ENCODE assay signal across 20 mouse cellular contexts in the genomic region with DNA sequence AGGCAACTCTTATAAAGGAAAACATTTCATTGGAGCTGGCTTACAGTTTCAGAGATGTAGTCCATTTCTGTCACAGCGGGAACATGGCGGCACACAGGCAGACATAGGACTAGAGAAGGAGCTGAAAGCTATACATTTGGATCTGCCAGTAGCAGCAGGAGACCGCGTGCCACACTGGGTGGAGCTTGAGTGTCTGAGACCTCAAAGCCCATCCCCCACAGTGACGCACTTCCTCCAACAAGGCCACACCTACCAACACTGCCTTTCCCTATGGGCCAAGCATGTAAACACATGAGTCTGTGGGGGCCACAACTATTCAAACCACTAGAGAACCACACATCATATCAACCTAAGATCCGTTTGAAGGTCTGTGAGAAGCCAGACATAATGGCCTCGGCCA. TPM values are rescaled to one million over a fixed set of nuclear protein-coding genes. Genes with fewer than 3 reads are reported as not detected.
DNase-seq lines count a peak whose midpoint lies in the region; TF ChIP-seq lines count a peak whose summit lies in the region.
"Had no signal": no experiment of that assay in that cellular context is flagged by ENCODE, and none has a peak within 500 bp of the region (broad histone marks: within the 10 kb centered on the region; RNA-seq: fewer than 3 reads in every experiment).

No protein-coding gene starts in this region.

- H3K4me1 ChIP-seq in ES-Bruce4 (ENCODE audit: control insufficient read depth, insufficient read depth, low read length): peaks cover 2% of the 10 kb centered on the region
- H3K4me1 ChIP-seq: forebrain, embryonic 10.5 days; forebrain, embryonic 13.5 days; intestine, embryonic 15.5 days had no signal

- DNase-seq in heart, adult 11 months: peak; percentile 66
- no peak for DNase-seq in heart, adult 18-20 months
- DNase-seq in NIH3T3 (ENCODE audit: low read depth): peak; percentile 1
- peak; percentile 53 for DNase-seq in ZHBTc4 (ENCODE audit: low read depth, low spot score)
- no peak for DNase-seq in spleen, postnatal 14 days (ENCODE audit: low spot score in 2 of 2)
- DNase-seq in adrenal gland, postnatal 14 days: no peak
- no peak for DNase-seq in gastrocnemius, postnatal 4 days (ENCODE audit: low spot score in 2 of 2)
- DNase-seq: adrenal gland, adult 2 months; adrenal gland, postnatal 25 days; cerebellum, adult 11-12 months; cerebellum, adult 8-10 months; cerebellum, postnatal 14 days; gastrocnemius, postnatal 14 days; kidney, adult 11 months had no signal

- H3K9me3 ChIP-seq in ES-Bruce4 (replicated peaks; ENCODE audit: control insufficient read depth, insufficient read depth, low read length, poor library complexity, severe bottlenecking): peaks cover 9% of the 10 kb centered on the region
- H3K9me3 ChIP-seq: forebrain, embryonic 10.5 days; forebrain, embryonic 13.5 days; hindbrain, embryonic 13.5 days; intestine, embryonic 15.5 days had no signal

- H3K36me3 ChIP-seq in ES-Bruce4 (ENCODE audit: control insufficient read depth, insufficient read depth, low read length, poor library complexity, severe bottlenecking): no peaks in the 10 kb centered on the region
- H3K36me3 ChIP-seq: forebrain, embryonic 10.5 days; hindbrain, embryonic 13.5 days; intestine, embryonic 15.5 days had no signal

- no peak for TF ChIP-seq CTCF in ES-Bruce4 (IDR thresholded peaks at IDR 0.05; ENCODE audit: low read depth, low read length)

- peak overlapping the region; percentile 40 for H3K4me3 ChIP-seq in ES-Bruce4 (ENCODE audit: low read depth, low read length)
- H3K4me3 ChIP-seq: forebrain, embryonic 10.5 days; forebrain, embryonic 13.5 days; hindbrain, embryonic 13.5 days; intestine, embryonic 15.5 days had no signal

- H3K27ac ChIP-seq in ES-Bruce4 (ENCODE audit: insufficient read depth, low read length): no peak overlapping the region
- H3K27ac ChIP-seq: forebrain, embryonic 10.5 days; forebrain, embryonic 13.5 days; hindbrain, embryonic 13.5 days; intestine, embryonic 15.5 days had no signal

- H3K27me3 ChIP-seq in ES-Bruce4 (ENCODE audit: control insufficient read depth, insufficient read depth, low read length, poor library complexity, severe bottlenecking): no peaks in the 10 kb centered on the region
- H3K27me3 ChIP-seq: hindbrain, embryonic 13.5 days; intestine, embryonic 15.5 days; Patski had no signal

- TF ChIP-seq POLR2A in ES-Bruce4 (IDR thresholded peaks at IDR 0.05; ENCODE audit: insufficient read depth, low read length): no peak

- 0 out of 2 replicates have a peak, but pooled peaks have one; percentile 10 for TF ChIP-seq EP300 in ES-Bruce4 (IDR thresholded peaks at IDR 0.05; ENCODE audit: insufficient read depth, low read depth, low read length)

- no peak overlapping the region for H3K9ac ChIP-seq in ES-Bruce4 (ENCODE audit: low read depth, poor library complexity, severe bottlenecking)
- H3K9ac ChIP-seq: forebrain, embryonic 13.5 days; hindbrain, embryonic 13.5 days; intestine, embryonic 15.5 days had no signal

RNA-seq across cellular contexts. Expression of a gene that starts 19.7 kb away (rescaled TPM):
- 10 to 100 TPM in 1 of 2 experiments, 1 to 10 TPM in 1; 9.3 to 10.8 TPM for total RNA-seq in heart, adult 18-20 months (2021)
- polyA plus RNA-seq in ES-Bruce4 (2011; ENCODE audit: insufficient read depth, insufficient read length, low read depth, missing spikeins): 67.6 and 73.2 TPM in 2 replicates
- total RNA-seq in adrenal gland, postnatal 14 days (2021): 18.2 and 23.6 TPM in 2 replicates
- 10 to 100 TPM; 16.1 to 16.9 TPM for total RNA-seq in gastrocnemius, postnatal 4 days (2021)

RNA-seq across cellular contexts. Expression of a gene that starts 31.2 kb away (rescaled TPM):
- 10 to 100 TPM; 12.7 to 18.0 TPM for total RNA-seq in heart, adult 18-20 months (2021)
- 2.2 TPM in 2 replicates for polyA plus RNA-seq in ES-Bruce4 (2011; ENCODE audit: insufficient read depth, insufficient read length, low read depth, missing spikeins)
- total RNA-seq in adrenal gland, postnatal 14 days (2021): 11.8 and 12.1 TPM in 2 replicates
- 10 to 100 TPM; 11.0 to 11.9 TPM for total RNA-seq in gastrocnemius, postnatal 4 days (2021)

Comparison
In these comparisons a context has a peak if more than half of its experiments do, and no peak if none do; other contexts are left out.
1. DNase-seq: peak in heart, adult 11 months (single experiment), NIH3T3 (single experiment) and ZHBTc4 (single experiment); none in heart, adult 18-20 months (0 of 2), spleen, postnatal 14 days (0 of 2), adrenal gland, postnatal 14 days (single experiment) and gastrocnemius, postnatal 4 days (0 of 2).